Mouse (Mus musculus): ENCODE measurements around the gene Klk1b4.
A peak's percentile ranks its signal among the peaks of the same experiment; 100 is the strongest.
"Not testable (repeated sequence)": the region's sequence is repeated elsewhere in the genome, so short reads cannot be mapped to it uniquely, and the experiment has no call there.

Klk1b4 gene

GRCm38 (mm10) chr7:44207135-44207534, at the start of gene Klk1b4:
TSS of gene Klk1b4 (plus strand) at chr7:44207435.
- not testable (repeated sequence) for DNase-seq (ENCODE audit: low spot score in 2 of 2)

GRCm38 (mm10) chr7:44179299-44180045, 27.8 kb upstream of the Klk1b4 start:
- no peak for DNase-seq (ENCODE audit: low spot score in 2 of 2)

GRCm38 (mm10) chr7:44186516-44186915, 20.7 kb upstream of the Klk1b4 start:
- DNase-seq (ENCODE audit: low spot score in 2 of 2) = peak in 1 of 2 experiments; percentile 9

DNA sequence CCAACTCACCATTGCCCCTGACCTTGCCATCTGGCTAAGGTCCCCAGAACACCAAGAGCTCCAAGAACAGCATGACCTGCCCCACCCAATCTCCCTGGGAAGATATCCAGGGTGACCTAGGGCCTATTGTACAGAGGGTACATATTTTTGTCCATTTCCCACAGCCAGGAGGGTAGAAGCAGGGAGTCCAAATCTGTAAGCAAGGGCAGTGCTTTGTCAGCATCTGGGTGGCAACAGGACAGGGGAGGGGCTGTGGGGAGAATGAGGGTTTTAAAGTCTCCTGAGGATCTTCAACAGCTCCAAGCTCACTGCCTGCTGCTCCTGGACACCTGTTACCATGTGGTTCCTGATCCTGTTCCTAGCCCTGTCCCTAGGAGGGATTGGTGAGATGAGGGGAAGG, 19.3 kb upstream of the Klk1b4 start, which contains the start of gene Klk1b24:
Klk1b24 (plus strand) TSS at position 301 of the 400 bp plus-strand sequence.
- not testable (repeated sequence) for DNase-seq (ENCODE audit: low spot score in 2 of 2)

GRCm38 (mm10) chr7:44193466-44193865, 13.8 kb upstream of the Klk1b4 start:
- DNase-seq (ENCODE audit: low spot score in 2 of 2) = not testable (repeated sequence)

DNA sequence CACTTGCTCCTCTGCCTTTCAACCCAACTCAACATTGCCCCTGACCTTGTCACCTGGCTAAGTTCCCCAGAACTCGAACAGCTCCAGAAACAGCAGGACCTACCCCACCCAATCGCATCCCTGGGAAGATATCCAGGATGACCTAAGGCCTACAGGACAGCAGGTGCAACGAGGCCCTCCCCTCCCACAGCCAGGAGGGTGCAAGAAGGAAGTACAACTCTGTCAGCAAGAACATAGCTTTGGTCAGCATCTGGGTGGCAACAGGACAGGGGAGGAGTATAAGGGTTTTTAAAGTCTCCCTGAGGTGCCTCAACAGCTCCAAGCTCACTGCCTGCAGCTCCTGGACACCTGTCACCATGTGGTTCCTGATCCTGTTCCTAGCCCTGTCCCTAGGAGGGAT, 9.3 kb upstream of the Klk1b4 start, which contains the start of gene Klk1b3:
Klk1b3 (plus strand) TSS at position 301 of the 400 bp plus-strand sequence.
- DNase-seq (ENCODE audit: low spot score in 2 of 2) = no peak

- no peak for DNase-seq (ENCODE audit: low spot score in 2 of 2)
Measured at GRCm38 (mm10) chr7:44208307-44208706, 1.1 kb downstream of the Klk1b4 start.

GRCm38 (mm10) chr7:44215645-44216044, 8.4 kb downstream of the Klk1b4 start, which contains the start of gene Klk1b5:
TSS of gene Klk1b5 (plus strand) at chr7:44215945.
- DNase-seq (ENCODE audit: low spot score in 2 of 2) = no peak

GRCm38 (mm10) chr7:44221601-44222000, 14.4 kb downstream of the Klk1b4 start:
- DNase-seq (ENCODE audit: low spot score in 2 of 2) = not testable (repeated sequence)

- DNase-seq (ENCODE audit: low spot score in 2 of 2) = not testable (repeated sequence)
Measured at GRCm38 (mm10) chr7:44222335-44222734, 15.1 kb downstream of the Klk1b4 start.

DNA sequence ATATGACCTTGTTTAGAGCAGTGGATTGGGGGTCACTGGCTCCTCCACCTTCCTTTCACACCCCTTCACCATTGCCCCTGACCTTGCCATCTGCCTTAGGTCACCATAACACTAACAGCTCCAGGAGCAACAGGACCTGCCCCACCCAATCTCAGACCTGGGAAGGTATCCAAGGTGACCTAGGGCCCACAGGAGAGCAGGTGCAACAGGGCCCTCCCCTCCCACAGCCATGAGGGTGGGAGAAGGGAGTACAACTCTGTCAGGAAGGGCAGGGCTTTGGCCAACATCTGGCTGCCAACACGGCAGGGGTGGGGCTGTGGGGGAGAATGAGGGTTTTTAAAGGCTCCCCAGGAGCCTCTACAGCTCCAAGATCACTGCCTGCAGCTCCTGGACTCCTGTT, 17.8 kb downstream of the Klk1b4 start, which contains the start of gene Klk1:
Klk1 (plus strand) TSS at position 285 of the 400 bp plus-strand sequence.
- no peak for DNase-seq (ENCODE audit: low spot score in 2 of 2)

GRCm38 (mm10) chr7:44235909-44236308, 28.7 kb downstream of the Klk1b4 start, which contains the start of gene Gm36864:
TSS of gene Gm36864 (plus strand) at chr7:44236177.
- DNase-seq (ENCODE audit: low spot score in 2 of 2) = no peak

- no peak for DNase-seq (ENCODE audit: low spot score in 2 of 2)
Measured at GRCm38 (mm10) chr7:44239913-44240312, 32.7 kb downstream of the Klk1b4 start.

DNA sequence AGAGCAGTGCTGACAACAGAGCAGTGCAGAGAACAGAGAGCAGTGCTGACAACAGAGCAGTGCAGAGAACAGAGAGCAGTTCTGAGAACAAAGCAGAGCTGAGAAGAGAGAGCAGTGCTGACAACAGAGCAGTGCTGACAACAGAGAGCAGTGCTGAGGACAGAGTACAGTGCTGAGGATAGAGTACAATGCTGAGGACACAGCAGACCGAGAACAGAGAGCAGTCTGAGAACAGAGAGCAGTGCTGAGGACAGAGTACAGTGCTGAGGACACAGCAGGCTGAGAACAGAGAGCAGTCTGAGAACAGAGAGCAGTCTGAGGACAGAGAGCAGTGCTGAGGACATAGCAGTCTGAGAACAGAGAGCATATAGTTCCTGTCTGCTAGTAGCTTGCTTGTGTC, 33.5 kb downstream of the Klk1b4 start:
- no peak for DNase-seq (ENCODE audit: low spot score in 2 of 2)

DNA sequence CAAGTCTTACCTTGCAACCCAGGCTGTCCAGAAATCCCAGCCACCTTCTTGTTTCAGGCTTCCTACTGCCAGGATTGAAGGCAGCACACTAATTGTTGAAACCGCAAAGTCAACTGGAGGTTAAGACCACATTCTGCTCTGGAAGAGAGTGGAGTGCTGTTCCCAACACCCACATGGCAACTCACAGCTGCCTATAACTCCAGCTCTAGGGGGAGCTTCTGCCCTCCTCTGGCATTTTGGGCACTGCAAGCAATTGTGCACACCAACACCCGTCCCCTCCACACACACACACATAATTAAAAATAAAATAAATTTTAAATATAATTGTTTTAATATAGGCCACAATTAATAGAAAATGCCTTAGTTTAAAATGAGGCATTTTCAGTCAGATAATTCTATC, 33.9 kb downstream of the Klk1b4 start:
- DNase-seq (ENCODE audit: low spot score in 2 of 2) = no peak

GRCm38 (mm10) chr7:44244080-44244479, 36.8 kb downstream of the Klk1b4 start:
- DNase-seq (ENCODE audit: low spot score in 2 of 2) = no peak

DNA sequence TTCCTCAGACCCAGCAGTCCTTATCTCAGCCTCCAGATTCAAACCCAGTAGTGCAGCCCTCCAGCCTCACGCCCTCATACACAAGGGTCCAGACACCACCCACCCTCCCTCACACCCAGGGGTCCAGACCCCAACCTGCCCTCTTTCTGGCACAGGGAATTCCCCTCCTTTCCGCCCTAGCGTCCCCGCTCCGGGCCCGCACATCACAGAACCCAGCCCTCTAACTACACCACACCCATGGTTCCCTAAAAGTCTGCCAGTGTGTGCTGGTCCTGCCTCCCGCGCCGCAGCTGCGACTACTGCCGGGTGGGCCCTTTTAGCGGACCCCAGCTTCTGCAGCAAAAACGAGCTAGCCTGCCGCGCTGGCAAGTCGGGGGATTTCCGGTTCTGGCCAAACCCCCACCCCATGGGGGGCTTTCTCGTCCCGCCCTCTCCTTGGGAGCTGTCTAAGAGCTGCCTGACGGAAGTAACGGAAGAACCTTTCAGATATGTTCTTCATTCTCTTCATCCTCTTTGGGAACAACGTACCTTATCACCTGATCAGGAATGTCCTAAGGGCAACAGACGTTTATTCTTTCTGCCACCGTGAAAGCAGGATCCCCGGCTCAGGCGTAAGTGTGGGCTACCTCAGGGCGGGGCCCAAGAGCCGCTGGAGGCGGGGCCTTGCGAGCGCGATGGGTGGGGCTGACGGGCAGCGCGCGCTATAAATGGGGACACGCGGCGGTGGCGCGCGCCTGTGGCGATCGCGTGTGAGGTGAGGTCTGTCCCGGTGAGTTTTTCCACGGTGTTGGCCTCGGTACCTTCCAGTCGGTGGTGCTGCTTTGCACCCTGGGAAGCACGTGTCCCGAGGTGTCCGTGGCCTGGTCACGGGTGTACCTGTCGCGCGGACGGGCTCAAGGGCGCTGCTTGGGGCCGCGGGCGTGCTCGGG, 39.1 kb downstream of the Klk1b4 start, which contains the start of the genes 1700028J19Rik and 2410002F23Rik:
1700028J19Rik (minus strand) TSS at position 641 of the 929 bp plus-strand sequence.
2410002F23Rik (plus strand) TSS at position 668 of the 929 bp plus-strand sequence.
- DNase-seq (ENCODE audit: low spot score in 2 of 2) = peak; percentile 87 to 89

DNA sequence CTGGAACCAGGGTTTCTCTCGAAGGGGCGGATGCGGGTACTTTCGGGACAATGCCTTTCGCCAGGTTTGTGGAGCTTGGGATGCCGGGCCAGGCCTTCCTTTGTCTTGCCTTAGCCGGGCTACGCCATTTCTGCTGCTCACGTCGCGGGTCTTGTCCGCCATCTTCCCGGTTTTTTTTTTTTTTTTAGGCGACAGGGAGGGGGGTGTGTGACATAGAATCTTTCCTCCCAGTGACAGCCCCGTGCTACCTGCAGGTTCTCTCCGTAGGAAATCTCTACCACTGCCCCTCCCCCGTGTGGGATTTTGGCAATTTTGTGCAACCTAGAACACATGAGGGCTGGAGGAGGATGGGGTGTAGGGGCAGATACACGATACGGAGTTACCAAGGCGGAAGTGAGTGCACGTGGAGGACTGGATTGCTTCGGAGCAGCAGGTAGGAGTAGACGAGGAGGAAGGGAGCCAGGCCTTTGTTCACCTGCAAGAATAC, 39.8 kb downstream of the Klk1b4 start:
- peak in 1 of 2 experiments; percentile 31 for DNase-seq (ENCODE audit: low spot score in 2 of 2)

DNA sequence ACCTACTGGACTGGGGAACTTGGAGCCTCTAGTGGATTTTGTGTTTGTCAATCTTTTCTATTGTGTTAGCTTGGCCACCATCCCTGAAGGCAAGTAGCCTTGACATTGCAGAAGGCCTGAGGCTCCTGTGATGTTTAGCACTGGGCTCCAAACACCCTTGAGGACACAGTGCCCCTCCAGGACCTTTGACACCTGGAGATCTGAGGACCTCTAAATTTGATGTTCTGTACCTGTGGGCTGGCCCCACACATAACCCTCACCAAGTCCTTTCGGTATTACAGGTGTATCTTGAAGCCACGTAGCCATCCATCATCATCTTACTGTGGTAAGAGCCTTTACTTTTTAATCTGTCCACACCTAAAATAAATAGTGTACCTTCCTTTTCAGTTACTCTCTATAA, 40.7 kb downstream of the Klk1b4 start:
- DNase-seq (ENCODE audit: low spot score in 2 of 2) = no peak

GRCm38 (mm10) chr7:44249248-44249647, 42.0 kb downstream of the Klk1b4 start:
- no peak for DNase-seq (ENCODE audit: low spot score in 2 of 2)

DNA sequence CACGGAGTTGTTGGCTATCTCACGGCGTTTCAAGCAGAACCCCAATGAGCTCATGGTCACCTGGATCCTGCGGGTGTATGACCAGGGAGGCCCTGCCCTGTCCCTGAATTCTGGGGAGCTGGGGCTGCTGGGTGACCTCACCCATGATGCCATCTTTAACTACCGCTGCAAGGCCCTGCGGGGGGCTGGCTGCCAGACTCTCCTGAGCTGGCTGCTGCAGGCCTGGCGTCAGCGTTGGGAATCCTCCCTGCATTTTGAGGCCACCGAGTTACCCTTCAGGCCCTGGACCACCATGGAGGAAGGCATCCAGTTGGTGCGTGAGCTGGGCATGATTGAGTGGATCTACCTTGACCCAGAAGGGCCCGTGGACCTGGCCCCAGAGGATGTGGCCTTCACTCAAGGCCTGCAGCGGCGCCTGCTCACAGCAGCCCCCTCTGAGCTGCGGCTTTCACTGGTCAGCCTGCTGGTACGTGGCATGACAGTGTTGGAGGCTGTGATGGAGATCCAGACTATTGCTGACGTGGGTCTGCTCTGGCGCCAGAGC, 43.6 kb downstream of the Klk1b4 start:
- DNase-seq (ENCODE audit: low spot score in 2 of 2) = not testable (repeated sequence)

All from urinary bladder, postnatal 36 days (tissue).